Mouse (Mus musculus) CH12F3 (cell line): ENCODE measurements around the gene Mex3a.

Source experiments
- in situ Hi-C: fragments of 300-500 bp; cut with MboI; formaldehyde crosslinking; loops from 2 replicates; pipeline ENCODE4 v1.14.3; 2020; ENCODE audit warnings: low sequenced_read_pairs

Mex3a gene

GRCm38 (mm10) chr3:88503881-88504746, 28.1 kb upstream of the Mex3a start:
- in situ Hi-C loops, result no loop called here

- in situ Hi-C loops, result no loop called here
Measured at GRCm38 (mm10) chr3:88505081-88505480, 27.1 kb upstream of the Mex3a start.

GRCm38 (mm10) chr3:88505765-88506164, 26.4 kb upstream of the Mex3a start:
- in situ Hi-C loops, result no loop called here

- in situ Hi-C loops, result no loop called here
Measured at GRCm38 (mm10) chr3:88509250-88509649, 22.9 kb upstream of the Mex3a start.

GRCm38 (mm10) chr3:88509692-88510420, 22.3 kb upstream of the Mex3a start, which contains the start of gene Lmna:
Gene Lmna, minus strand, starts transcription at chr3:88509956.
- in situ Hi-C loops, result no loop called here

- in situ Hi-C loops, result no loop called here
Measured at GRCm38 (mm10) chr3:88510421-88511289, 21.5 kb upstream of the Mex3a start.

GRCm38 (mm10) chr3:88511559-88511958, 20.6 kb upstream of the Mex3a start:
- in situ Hi-C loops, result no loop called here

GRCm38 (mm10) chr3:88512141-88512895, 19.9 kb upstream of the Mex3a start:
- in situ Hi-C loops, result no loop called here

- in situ Hi-C loops, result no loop called here
Measured at GRCm38 (mm10) chr3:88512896-88513545, 19.2 kb upstream of the Mex3a start.

GRCm38 (mm10) chr3:88513546-88514115, 18.6 kb upstream of the Mex3a start:
- in situ Hi-C loops, result no loop called here

GRCm38 (mm10) chr3:88514231-88515094, 17.7 kb upstream of the Mex3a start:
- in situ Hi-C loops, result no loop called here

GRCm38 (mm10) chr3:88515095-88515386, 17.2 kb upstream of the Mex3a start:
- in situ Hi-C loops, result no loop called here

GRCm38 (mm10) chr3:88516407-88516806, 15.8 kb upstream of the Mex3a start:
- in situ Hi-C loops, result no loop called here

- in situ Hi-C loops, result no loop called here
Measured at GRCm38 (mm10) chr3:88518411-88518810, 13.8 kb upstream of the Mex3a start.

- in situ Hi-C loops, result loop anchor here (5.0 kb wide), 1 partner anchor 33 kb away; no protein-coding TSS in a partner anchor
Measured at GRCm38 (mm10) chr3:88520078-88520477, 12.1 kb upstream of the Mex3a start.

- in situ Hi-C loops, result loop anchor here (5.0 kb wide), 1 partner anchor 34 kb away; no protein-coding TSS in a partner anchor
Measured at GRCm38 (mm10) chr3:88521156-88521555, 11.0 kb upstream of the Mex3a start.

- in situ Hi-C loops, result loop anchor here (5.0 kb wide), 1 partner anchor 35 kb away; no protein-coding TSS in a partner anchor
Measured at GRCm38 (mm10) chr3:88521803-88522331, 10.3 kb upstream of the Mex3a start.

GRCm38 (mm10) chr3:88523027-88523426, 9.2 kb upstream of the Mex3a start:
- in situ Hi-C loops, result loop anchor here (5.0 kb wide), 1 partner anchor 36 kb away; no protein-coding TSS in a partner anchor
